Mouse (Mus musculus) megakaryocyte-erythroid progenitor cell, adult 5-6 weeks (primary cell): ENCODE measurements at regions not wholly inside any gene's neighbourhood (a gene's known extent, or its start where the extent isn't known, plus 50 kb on each side); places are given as distances from the start of the nearest gene placed in this dataset.

Experiments used
- ATAC-seq: replicated peaks from 2 replicates; pipeline ENCODE4 v1.8.0; 2016; ENCODE audit warnings: mild to moderate bottlenecking, inconsistent platforms; ENCODE audit not compliant: severe bottlenecking, poor library complexity, low FRiP score, low TSS enrichment

GRCm38 (mm10) chr3:128247816-128248215 lies 351.7 kb upstream of the Fam241a start:
- no peak for ATAC-seq

GRCm38 (mm10) chr3:128239813-128240421 lies 343.8 kb upstream of the Fam241a start:
- ATAC-seq = no peak

GRCm38 (mm10) chr3:128230390-128230789 lies 334.3 kb upstream of the Fam241a start:
- ATAC-seq = no peak

GRCm38 (mm10) chr3:128226930-128227585 lies 330.9 kb upstream of the Fam241a start:
- ATAC-seq = no peak

GRCm38 (mm10) chr3:128226503-128226902 lies 330.4 kb upstream of the Fam241a start:
- no peak for ATAC-seq

- no peak for ATAC-seq
Measured at GRCm38 (mm10) chr3:128222344-128222743, 326.2 kb upstream of the Fam241a start.

- ATAC-seq = no peak
Measured at GRCm38 (mm10) chr3:128221625-128222024, 325.5 kb upstream of the Fam241a start.

- ATAC-seq = no peak
Measured at GRCm38 (mm10) chr3:128220776-128221550, 324.8 kb upstream of the Fam241a start.

GRCm38 (mm10) chr3:128217765-128218415 lies 321.8 kb upstream of the Fam241a start:
- ATAC-seq = no peak

GRCm38 (mm10) chr3:128212256-128212655 lies 316.1 kb upstream of the Fam241a start:
- ATAC-seq = no peak

GRCm38 (mm10) chr3:128210591-128210990 lies 314.5 kb upstream of the Fam241a start:
- no peak for ATAC-seq

GRCm38 (mm10) chr3:128206948-128207347 lies 310.8 kb upstream of the Fam241a start:
- ATAC-seq = no peak

- ATAC-seq = no peak
Measured at GRCm38 (mm10) chr3:128206483-128206882, 310.4 kb upstream of the Fam241a start.

GRCm38 (mm10) chr3:128200574-128201235 lies 304.6 kb upstream of the Fam241a start:
- no peak for ATAC-seq

GRCm38 (mm10) chr3:128199466-128199865 lies 303.3 kb upstream of the Fam241a start:
- ATAC-seq = no peak

- no peak for ATAC-seq
Measured at GRCm38 (mm10) chr3:128192046-128192800, 296.1 kb upstream of the Fam241a start.

- ATAC-seq = no peak
Measured at GRCm38 (mm10) chr3:128187330-128188044, 291.4 kb upstream of the Fam241a start.

- no peak for ATAC-seq
Measured at GRCm38 (mm10) chr3:128186278-128186677, 290.2 kb upstream of the Fam241a start.
